Mouse (Mus musculus) limb, embryonic 11.5 days (tissue): ENCODE data around the gene Tyrobp. TPM values are rescaled to one million over a fixed set of nuclear protein-coding genes. Genes with fewer than 3 reads are reported as not detected.
A peak's percentile ranks its signal among the peaks of the same experiment; 100 is the strongest.

Source experiments
- ATAC-seq: fragments of 200-750 bp; cut with Nextera tagmentation; 2 replicates; pipeline ENCODE4 v1.8.0; 2017; ENCODE audit warnings: low read depth; ENCODE audit not compliant: insufficient number of reproducible peaks, low FRiP score, low TSS enrichment
- DNase-seq: peaks from one replicate; pipeline ENCODE4 v3.0.0-alpha.2; 2015; ENCODE audit warnings: low spot score
- H3K27ac ChIP-seq: fragments of 300-500 bp; sonication (generic); replicated peaks from 2 replicates; pipeline ENCODE4 v1.5.1; 2014; ENCODE audit warnings: low read depth, mild to moderate bottlenecking, low read length
- H3K27me3 ChIP-seq: fragments of 300-500 bp; sonication (generic); 2 replicates; pipeline ENCODE4 v1.6.1; 2014; ENCODE audit warnings: mild to moderate bottlenecking, low read length, mixed read lengths; ENCODE audit not compliant: control insufficient read depth, insufficient read depth
- H3K36me3 ChIP-seq: fragments of 300-500 bp; sonication (generic); 2 replicates; pipeline ENCODE4 v1.6.1; 2014; ENCODE audit warnings: mild to moderate bottlenecking, low read length, moderate library complexity, mixed read lengths; ENCODE audit not compliant: control insufficient read depth, insufficient read depth
- H3K4me1 ChIP-seq: fragments of 300-500 bp; sonication (generic); 2 replicates; pipeline ENCODE4 v1.6.1; 2014; ENCODE audit warnings: low read length, mixed read lengths; ENCODE audit not compliant: control insufficient read depth, insufficient read depth
- H3K4me2 ChIP-seq: fragments of 300-500 bp; sonication (generic); 2 replicates; pipeline ENCODE4 v1.6.1; 2014; ENCODE audit warnings: low read depth, mild to moderate bottlenecking, moderate library complexity; ENCODE audit not compliant: severe bottlenecking
- H3K4me3 ChIP-seq: fragments of 300-500 bp; sonication (generic); 2 replicates; pipeline ENCODE4 v1.5.1; 2014; ENCODE audit warnings: low read depth, low read length
- H3K9ac ChIP-seq: fragments of 300-500 bp; sonication (generic); 2 replicates; pipeline ENCODE4 v1.6.1; 2014; ENCODE audit warnings: mild to moderate bottlenecking, low read length
- H3K9me3 ChIP-seq: fragments of 300-500 bp; sonication (generic); 2 replicates; pipeline ENCODE4 v1.6.1; 2016; ENCODE audit warnings: low read length; ENCODE audit not compliant: control insufficient read depth
- WGBS: fragments of 180-500 bp; shearing (Covaris S2); extraction: QIAGEN DNeasy Blood & Tissue Kit; methylation state at CpG from one replicate; pipeline ENCODE4 v1.1.7; 2014; 5-methylcytosine and 5-hydroxymethylcytosine counted together
- polyA plus RNA-seq: library from polyadenylated mRNA; unstranded; fragments of >200 nt; fragmentation: Nextera tagmentation; extraction: Ambion mirVana; gene quantifications from 2 replicates; pipeline ENCODE4 v1.2.1, GENCODE M21; 2014

The Tyrobp gene
- polyA plus RNA-seq, 1 experiment from 2014 or later, result 12.6 TPM

DNA sequence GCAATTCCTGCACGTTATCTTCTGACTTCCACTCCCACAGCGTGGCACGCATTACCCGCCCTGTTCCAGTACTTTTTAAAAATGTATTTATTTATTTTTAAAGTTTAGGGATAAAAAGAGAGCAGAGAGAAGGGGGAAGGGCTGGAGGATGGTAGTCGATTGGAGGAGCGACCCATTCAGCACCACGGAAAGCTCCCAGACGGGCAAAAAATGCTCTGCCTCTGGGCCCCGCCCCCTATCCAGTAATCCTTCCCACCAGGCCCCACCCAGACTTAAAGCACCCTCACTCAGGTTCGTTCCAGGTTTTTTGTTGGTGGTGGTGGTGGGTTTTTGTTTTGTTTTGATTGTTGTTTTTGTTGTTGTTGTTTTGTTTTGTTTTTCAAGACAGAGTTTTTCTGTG lies 20.7 kb downstream of the Tyrobp start:
- H3K27ac ChIP-seq, result no peak overlapping the region
- no peaks in the 10 kb centered on the region for H3K9me3 ChIP-seq
- H3K27me3 ChIP-seq, result peaks cover 13% of the 10 kb centered on the region
- 3% methylated on average over 10 of the region's 10 CpGs for WGBS
- no peak overlapping the region for H3K4me2 ChIP-seq
- peak; percentile 80 for DNase-seq
- H3K36me3 ChIP-seq, result no peaks in the 10 kb centered on the region; the same call in 1 of the 2 replicates
- H3K4me1 ChIP-seq, result no peaks in the 10 kb centered on the region
- H3K4me3 ChIP-seq, result no peak overlapping the region
- H3K9ac ChIP-seq, result no peak overlapping the region
- ATAC-seq, result no peak

DNA sequence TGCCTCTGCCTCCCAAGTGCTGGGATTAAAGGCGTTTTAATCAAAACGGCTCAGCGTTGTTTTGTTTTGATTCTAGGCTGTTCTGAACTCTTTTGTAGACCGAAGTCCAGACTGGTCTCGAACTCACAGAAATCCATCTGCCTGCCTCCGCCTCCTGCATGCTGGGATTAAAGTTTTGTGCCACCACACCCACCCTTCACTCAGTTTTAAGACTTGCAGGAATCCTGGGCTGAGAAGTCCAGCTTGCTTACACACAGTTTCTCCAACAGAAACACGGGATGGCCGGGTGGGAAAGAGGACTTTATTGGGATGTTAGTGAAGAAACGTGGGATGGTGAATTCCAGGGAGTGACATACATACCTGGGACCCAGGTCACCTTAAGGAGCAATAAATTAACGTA lies 21.1 kb downstream of the Tyrobp start:
- 63% methylated on average over 10 of the region's 10 CpGs for WGBS
- H3K9me3 ChIP-seq, result no peaks in the 10 kb centered on the region
- H3K4me3 ChIP-seq, result no peak overlapping the region
- H3K4me2 ChIP-seq, result no peak overlapping the region
- ATAC-seq, result no peak
- no peaks in the 10 kb centered on the region; the same call in 1 of the 2 replicates for H3K36me3 ChIP-seq
- DNase-seq, result no peak
- H3K27ac ChIP-seq, result no peak overlapping the region
- peaks cover 16% of the 10 kb centered on the region for H3K27me3 ChIP-seq
- no peaks in the 10 kb centered on the region for H3K4me1 ChIP-seq
- H3K9ac ChIP-seq, result no peak overlapping the region

DNA sequence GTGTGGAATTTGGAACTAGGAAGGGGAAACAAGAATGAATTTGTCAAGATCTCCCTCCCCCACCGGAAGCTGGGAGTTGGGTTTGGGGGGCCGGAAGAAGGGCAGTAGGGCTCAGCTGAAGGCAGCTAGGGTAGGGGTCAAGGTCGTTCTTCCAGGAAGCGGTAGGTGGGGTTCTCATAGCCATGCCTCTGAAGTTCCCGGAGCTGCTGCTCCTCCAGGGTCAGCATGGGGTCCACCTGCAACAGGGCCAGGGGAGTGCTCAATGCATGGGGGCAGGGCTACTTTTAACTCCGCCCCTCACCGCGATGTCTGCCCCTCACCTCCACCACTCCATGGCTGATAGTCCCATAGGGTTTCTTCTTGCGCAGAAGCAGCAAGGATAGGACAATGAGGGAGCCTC lies 21.6 kb downstream of the Tyrobp start:
- H3K4me2 ChIP-seq, result no peak overlapping the region
- H3K4me1 ChIP-seq, result no peaks in the 10 kb centered on the region
- H3K9me3 ChIP-seq, result no peaks in the 10 kb centered on the region
- H3K27me3 ChIP-seq, result peaks cover 19% of the 10 kb centered on the region
- H3K9ac ChIP-seq, result no peak overlapping the region
- DNase-seq, result no peak
- no peak for ATAC-seq
- no peaks in the 10 kb centered on the region; the same call in 1 of the 2 replicates for H3K36me3 ChIP-seq
- no peak overlapping the region for H3K4me3 ChIP-seq
- WGBS, result 38% methylated on average over 9 of the region's 9 CpGs
- H3K27ac ChIP-seq, result no peak overlapping the region

DNA sequence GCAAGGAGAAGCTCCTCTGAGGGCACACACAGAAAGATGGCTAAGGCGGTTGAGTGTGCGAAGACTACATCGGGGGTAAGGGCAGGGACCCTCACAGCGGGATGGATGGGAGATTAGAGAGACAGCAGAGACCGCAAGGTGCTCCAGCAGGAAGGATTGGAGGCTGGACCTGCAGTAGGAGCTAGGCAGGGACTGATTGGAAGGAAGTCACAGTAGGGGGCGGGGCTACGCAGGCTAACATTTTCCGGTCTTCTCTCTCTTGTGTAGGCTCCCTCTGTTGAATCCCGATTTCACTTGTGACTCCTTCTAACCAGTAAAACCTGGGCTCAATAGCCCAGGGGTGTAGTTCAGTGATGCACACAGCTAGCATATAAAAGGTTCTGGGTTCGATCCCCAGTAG lies 23.3 kb downstream of the Tyrobp start:
- H3K4me1 ChIP-seq, result no peaks in the 10 kb centered on the region
- no peak overlapping the region for H3K4me3 ChIP-seq
- H3K4me2 ChIP-seq, result no peak overlapping the region
- peaks cover 19% of the 10 kb centered on the region for H3K27me3 ChIP-seq
- DNase-seq (no peak), ATAC-seq (no peak)
- no peak overlapping the region for H3K27ac ChIP-seq
- no peak overlapping the region for H3K9ac ChIP-seq
- H3K9me3 ChIP-seq, result no peaks in the 10 kb centered on the region
- WGBS, result 16% methylated on average over 10 of the region's 10 CpGs
- H3K36me3 ChIP-seq, result no peaks in the 10 kb centered on the region; the same call in 1 of the 2 replicates

DNA sequence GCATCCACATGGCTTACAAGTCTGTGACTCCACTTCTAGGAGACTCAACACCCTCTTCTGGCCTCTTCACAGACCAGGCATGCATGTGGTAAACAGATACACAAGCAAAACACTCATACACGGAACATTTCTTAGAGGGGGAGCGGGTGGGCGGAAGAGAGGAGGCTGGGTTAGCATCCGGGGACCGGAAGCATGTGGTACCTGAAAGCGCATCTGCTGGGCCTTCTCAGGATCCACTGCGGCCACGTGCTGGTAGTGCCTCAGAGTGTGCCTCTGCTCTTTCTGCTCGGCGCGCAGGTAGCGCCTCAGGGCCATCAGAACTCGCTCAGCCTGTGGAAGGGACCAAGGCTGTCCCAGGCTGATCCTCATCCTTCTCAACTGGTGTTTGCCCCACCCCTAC lies 26.2 kb downstream of the Tyrobp start:
- Histone ChIP-seq H3K4me1 (peaks cover 7% of the 10 kb centered on the region; the same call in 1 of the 2 replicates), H3K4me3 (no peak overlapping the region), H3K9me3 (no peaks in the 10 kb centered on the region), H3K36me3 (no peaks in the 10 kb centered on the region; the same call in 1 of the 2 replicates), H3K4me2 (no peak overlapping the region), H3K27me3 (peaks cover 32% of the 10 kb centered on the region), H3K27ac (no peak overlapping the region), H3K9ac (no peak overlapping the region)
- DNase-seq, result no peak
- no peak for ATAC-seq
- WGBS, result 72% methylated on average over 13 of the region's 13 CpGs

DNA sequence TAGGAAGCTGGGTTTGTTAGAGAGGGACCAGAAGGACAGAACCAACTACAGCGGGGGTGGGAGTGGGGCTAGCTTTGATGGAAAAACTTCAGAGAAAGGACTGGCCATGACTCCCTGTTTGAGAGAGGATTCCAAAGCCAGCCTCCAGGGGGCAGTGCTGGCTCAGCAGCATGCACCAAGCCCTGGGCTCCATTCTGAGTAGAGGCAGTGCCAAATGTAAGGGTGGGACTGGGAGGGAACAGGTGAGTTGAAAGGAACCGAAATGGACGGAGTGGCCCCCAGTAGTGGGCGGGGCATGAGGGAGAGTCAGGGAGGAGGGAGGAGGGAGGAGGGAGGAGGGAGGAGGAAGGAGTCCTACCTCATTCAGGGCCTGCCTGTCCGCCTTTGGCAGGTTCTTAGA lies 27.1 kb downstream of the Tyrobp start:
- no peaks in the 10 kb centered on the region for H3K9me3 ChIP-seq
- DNase-seq, result peak; percentile 66
- no peak overlapping the region for H3K9ac ChIP-seq
- no peak overlapping the region for H3K4me3 ChIP-seq
- peaks cover 30% of the 10 kb centered on the region for H3K27me3 ChIP-seq
- H3K4me2 ChIP-seq, result no peak overlapping the region
- peaks cover 8% of the 10 kb centered on the region; the same call in 1 of the 2 replicates for H3K4me1 ChIP-seq
- no peak for ATAC-seq
- H3K36me3 ChIP-seq, result no peaks in the 10 kb centered on the region
- no peak overlapping the region for H3K27ac ChIP-seq
- WGBS, result 29% methylated on average over 3 of the region's 5 CpGs

DNA sequence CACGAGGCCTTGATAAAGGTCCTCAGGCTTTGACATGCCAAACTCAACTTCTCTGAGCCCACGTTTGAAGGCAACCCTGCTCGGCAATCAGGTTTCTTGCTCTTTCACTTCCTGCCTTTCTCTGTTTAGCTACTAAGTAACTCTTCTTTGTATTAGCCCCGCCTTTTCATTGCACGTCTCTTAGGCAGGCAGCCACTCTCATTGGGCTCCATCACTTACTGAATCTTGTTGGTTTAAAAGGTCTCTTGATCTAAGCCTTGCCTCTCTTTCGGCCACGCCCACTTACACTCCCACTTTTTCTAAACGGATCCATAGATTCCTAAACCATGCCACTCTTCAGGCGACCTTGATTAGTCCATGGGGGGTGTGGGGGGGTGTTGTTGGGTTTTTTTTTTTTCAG lies 30.1 kb downstream of the Tyrobp start:
- Histone ChIP-seq H3K36me3 (no peaks in the 10 kb centered on the region), H3K9me3 (no peaks in the 10 kb centered on the region), H3K4me3 (no peak overlapping the region), H3K4me1 (peaks cover 8% of the 10 kb centered on the region; the same call in 1 of the 2 replicates), H3K27ac (no peak overlapping the region), H3K4me2 (peak overlapping the region; percentile 77; the same call in 1 of the 2 replicates), H3K9ac (no peak overlapping the region), H3K27me3 (peaks cover 24% of the 10 kb centered on the region)
- WGBS, result 18% methylated on average over 9 of the region's 9 CpGs
- no peak for ATAC-seq
- no peak for DNase-seq

DNA sequence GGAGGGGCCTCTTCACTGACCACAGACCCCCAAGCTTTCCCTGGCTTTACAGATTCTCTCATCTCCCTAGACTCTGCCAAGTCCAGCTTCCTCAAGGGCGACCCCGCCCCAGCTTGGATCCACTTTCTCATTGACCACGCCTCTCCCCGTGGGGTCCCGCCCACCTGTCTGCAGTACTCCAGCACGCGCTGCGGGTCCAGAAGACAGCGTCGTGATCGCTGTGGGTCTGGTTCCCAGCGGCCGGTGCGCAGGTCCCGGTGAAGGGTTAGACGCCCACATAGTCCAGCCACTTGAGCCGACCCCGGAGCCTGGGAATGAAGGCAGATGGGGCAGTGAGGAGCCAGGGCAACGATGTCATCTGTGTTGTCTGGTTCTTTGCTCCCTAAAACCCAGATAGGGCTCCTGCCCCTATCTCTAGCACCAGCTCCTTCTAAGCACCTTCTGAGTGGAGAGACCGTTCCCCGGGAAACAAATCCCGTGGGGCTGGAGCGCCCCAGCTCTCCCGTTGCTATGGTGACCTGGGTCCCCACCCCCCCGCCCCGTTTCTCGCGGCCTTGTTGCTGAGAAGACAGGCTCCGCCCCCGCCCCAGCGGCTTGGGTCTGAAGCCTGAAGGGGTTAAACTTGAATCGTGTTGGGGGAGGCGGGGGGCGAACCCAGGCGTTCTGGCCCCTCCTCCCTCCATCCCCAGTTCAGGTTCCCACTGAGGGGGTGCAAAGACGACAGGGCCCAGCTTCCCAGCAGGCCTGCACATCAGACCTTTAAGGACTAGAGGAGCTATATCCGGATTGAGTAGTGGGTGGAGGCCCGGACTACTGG lies 30.8 kb downstream of the Tyrobp start:
- 0 out of 2 replicates have a peak, but pooled peaks have one; percentile 31 for ATAC-seq
- Histone ChIP-seq H3K9me3 (no peaks in the 10 kb centered on the region), H3K9ac (peak overlapping the region; percentile 63; the same call in 1 of the 2 replicates), H3K27ac (no peak overlapping the region), H3K4me1 (peaks cover 8% of the 10 kb centered on the region; the same call in 1 of the 2 replicates), H3K4me3 (peak overlapping the region; percentile 58), H3K27me3 (peaks cover 24% of the 10 kb centered on the region), H3K4me2 (peak overlapping the region; percentile 77), H3K36me3 (no peaks in the 10 kb centered on the region)
- 1% methylated on average over 37 of the region's 38 CpGs for WGBS
- DNase-seq, result peak; percentile 67
